Mouse (Mus musculus): ENCODE results near the gene BC035044.

- no peak for TF ChIP-seq CTCF (conservative IDR thresholded peaks at IDR 0.05; ENCODE audit: insufficient read depth, insufficient read length, low read depth, low read length)
- TF ChIP-seq POLR2A (IDR thresholded peaks at IDR 0.05; ENCODE audit: low read depth, low read length) = no peak
Observed at GRCm38 (mm10) chr6:128835571-128835970, 55.4 kb downstream of the BC035044 start.

Measured in kidney, adult 2 months (tissue).